Mouse (Mus musculus): ENCODE measurements at regions not wholly inside any gene's neighbourhood (a gene's known extent, or its start where the extent isn't known, plus 50 kb on each side); places are given as distances from the start of the nearest gene placed in this dataset.

DNA sequence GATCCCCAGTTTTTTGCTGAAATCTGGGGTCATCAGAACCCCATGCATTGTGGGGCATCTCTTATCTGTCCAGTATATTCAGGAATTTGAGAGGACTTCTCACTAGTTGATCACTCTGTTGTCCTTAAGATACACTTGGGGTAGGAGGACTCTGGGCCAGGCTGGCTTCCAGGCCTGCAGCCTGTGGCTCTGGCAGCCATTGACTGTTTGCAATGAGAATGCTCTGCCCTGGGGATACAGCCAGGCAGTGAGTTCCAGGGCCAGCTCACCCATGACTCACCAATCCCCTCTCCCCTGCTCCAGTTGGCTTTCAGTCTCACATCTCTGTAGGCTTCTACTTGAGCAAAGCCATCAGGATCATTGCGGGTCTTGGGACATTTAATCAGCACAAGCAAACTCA, 334.3 kb upstream of the Acvr2a start:
- TF ChIP-seq EP300 (IDR thresholded peaks at IDR 0.05; ENCODE audit: low read depth) (no peak), CTCF (IDR thresholded peaks at IDR 0.05; ENCODE audit: low read depth) (no peak)

Data from liver, embryonic 14.5 days (tissue).